Mouse (Mus musculus): ENCODE data around the gene Ghrl. TPM values are rescaled to one million over a fixed set of nuclear protein-coding genes. Genes with fewer than 3 reads are reported as not detected.

The Ghrl gene
- not detected for total RNA-seq (2021)
- polyA plus RNA-seq (2012; rRNA removed): 0.76 and 1.1 TPM in 2 replicates
- long read RNA-seq: 0 reads

- H3K4me3 ChIP-seq: no peak within 1 kb of the TSS
- no peak within 1 kb of the TSS for H3K9ac ChIP-seq (ENCODE audit: low read depth, low read length)
- no peak for DNase-seq
- no peaks in the 10 kb centered on the region for H3K27me3 ChIP-seq (ENCODE audit: control insufficient read depth, insufficient read depth, low read length)
- H3K79me2 ChIP-seq (replicated peaks; ENCODE audit: control insufficient read depth, insufficient read depth, low read length): no peaks in the 10 kb centered on the region
- H3K27ac ChIP-seq: no peak within 1 kb of the TSS
- 83% methylated on average over 3 of the region's 3 CpGs for WGBS
- no peaks in the 10 kb centered on the region for H3K4me1 ChIP-seq (ENCODE audit: control insufficient read depth, insufficient read depth, low read length)
- no peaks in the 10 kb centered on the region for H3K36me3 ChIP-seq (ENCODE audit: control insufficient read depth, insufficient read depth, low read length)
- intact Hi-C loops (cut with DNase I): no loop called here
- TF ChIP-seq EP300 (IDR thresholded peaks at IDR 0.05; ENCODE audit: insufficient read depth, low read depth, low read length) (no peak), CTCF (IDR thresholded peaks at IDR 0.05) (no peak), POLR2A (IDR thresholded peaks at IDR 0.05; ENCODE audit: insufficient read depth, low read depth, low read length) (no peak)
Observed at GRCm38 (mm10) chr6:113719878-113720277, at the start of gene Ghrl. Ghrl (minus strand) TSS chr6:113719880.

- intact Hi-C loops (cut with DNase I): loop anchor here (10.0 kb wide), 2 partner anchors 196 to 486 kb away; no protein-coding TSS in a partner anchor
- DNase-seq: no peak
- H3K27me3 ChIP-seq (ENCODE audit: control insufficient read depth, insufficient read depth, low read length): no peaks in the 10 kb centered on the region
- H3K36me3 ChIP-seq (ENCODE audit: control insufficient read depth, insufficient read depth, low read length): no peaks in the 10 kb centered on the region
- H3K4me3 ChIP-seq: no peak overlapping the region
- TF ChIP-seq POLR2A (IDR thresholded peaks at IDR 0.05; ENCODE audit: insufficient read depth, low read depth, low read length): no peak
- TF ChIP-seq CTCF (IDR thresholded peaks at IDR 0.05): no peak
- TF ChIP-seq EP300 (IDR thresholded peaks at IDR 0.05; ENCODE audit: insufficient read depth, low read depth, low read length): no peak
- H3K4me1 ChIP-seq (ENCODE audit: control insufficient read depth, insufficient read depth, low read length): no peaks in the 10 kb centered on the region
- no peak overlapping the region for H3K27ac ChIP-seq
- WGBS: 34% methylated on average over 11 of the region's 11 CpGs
- H3K9ac ChIP-seq (ENCODE audit: low read depth, low read length): no peak overlapping the region
- H3K79me2 ChIP-seq (replicated peaks; ENCODE audit: control insufficient read depth, insufficient read depth, low read length): no peaks in the 10 kb centered on the region
Observed at GRCm38 (mm10) chr6:113768804-113769203, 49.1 kb upstream of the Ghrl start.

GRCm38 (mm10) chr6:113761644-113762043, 42.0 kb upstream of the Ghrl start:
- no peak overlapping the region for H3K4me3 ChIP-seq
- intact Hi-C loops (cut with DNase I): loop anchor here (1.0 to 10.0 kb wide), 3 partner anchors 203 to 493 kb away; no protein-coding TSS in a partner anchor
- no peaks in the 10 kb centered on the region for H3K27me3 ChIP-seq (ENCODE audit: control insufficient read depth, insufficient read depth, low read length)
- peak; percentile 35 to 46 for DNase-seq
- no peaks in the 10 kb centered on the region for H3K4me1 ChIP-seq (ENCODE audit: control insufficient read depth, insufficient read depth, low read length)
- no peaks in the 10 kb centered on the region for H3K79me2 ChIP-seq (replicated peaks; ENCODE audit: control insufficient read depth, insufficient read depth, low read length)
- TF ChIP-seq EP300 (IDR thresholded peaks at IDR 0.05; ENCODE audit: insufficient read depth, low read depth, low read length): no peak
- TF ChIP-seq CTCF (IDR thresholded peaks at IDR 0.05): peak; percentile 91
- H3K9ac ChIP-seq (ENCODE audit: low read depth, low read length): no peak overlapping the region
- no peak overlapping the region for H3K27ac ChIP-seq
- 20% methylated on average over 7 of the region's 7 CpGs for WGBS
- H3K36me3 ChIP-seq (ENCODE audit: control insufficient read depth, insufficient read depth, low read length): no peaks in the 10 kb centered on the region

DNA sequence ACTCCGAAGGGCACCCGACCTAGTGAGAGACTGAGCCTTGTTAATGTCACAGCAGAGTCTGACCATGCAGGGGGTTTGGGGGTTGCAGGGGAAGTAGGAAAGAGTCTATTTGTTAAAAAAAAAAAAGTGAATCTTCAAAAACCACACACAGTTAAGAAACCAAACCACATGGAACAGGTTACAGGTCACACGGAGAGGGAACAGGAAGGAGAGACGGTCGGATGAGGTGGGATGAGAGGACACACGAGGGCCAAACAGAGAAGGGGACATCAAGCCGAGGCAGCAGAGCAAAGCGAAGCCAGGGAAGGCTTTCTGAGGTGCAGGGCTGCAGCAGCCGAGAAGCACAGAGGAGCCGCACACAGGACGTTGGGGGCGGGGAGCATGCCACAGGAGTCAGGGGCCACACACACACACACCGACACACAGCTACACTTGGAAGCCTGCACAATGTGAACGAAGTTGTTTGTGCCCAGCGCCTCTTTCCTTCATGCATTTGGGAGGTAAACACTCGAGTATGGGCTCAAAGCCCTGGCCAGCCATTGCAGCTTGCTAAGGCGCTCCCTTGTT, 29.5 kb upstream of the Ghrl start:
- intact Hi-C loops (cut with DNase I): no loop called here
- H3K4me1 ChIP-seq (ENCODE audit: control insufficient read depth, insufficient read depth, low read length): no peaks in the 10 kb centered on the region
- H3K36me3 ChIP-seq (ENCODE audit: control insufficient read depth, insufficient read depth, low read length): no peaks in the 10 kb centered on the region
- H3K27me3 ChIP-seq (ENCODE audit: control insufficient read depth, insufficient read depth, low read length): peaks cover 2% of the 10 kb centered on the region; the same call in 1 of the 2 replicates
- no peak overlapping the region for H3K9ac ChIP-seq (ENCODE audit: low read depth, low read length)
- TF ChIP-seq POLR2A (IDR thresholded peaks at IDR 0.05; ENCODE audit: insufficient read depth, low read depth, low read length) (no peak), CTCF (IDR thresholded peaks at IDR 0.05) (no peak), EP300 (IDR thresholded peaks at IDR 0.05; ENCODE audit: insufficient read depth, low read depth, low read length) (no peak)
- no peak for DNase-seq
- WGBS: 67% methylated on average over 17 of the region's 17 CpGs
- no peak overlapping the region for H3K27ac ChIP-seq
- H3K79me2 ChIP-seq (replicated peaks; ENCODE audit: control insufficient read depth, insufficient read depth, low read length): no peaks in the 10 kb centered on the region
- H3K4me3 ChIP-seq: no peak overlapping the region

DNA sequence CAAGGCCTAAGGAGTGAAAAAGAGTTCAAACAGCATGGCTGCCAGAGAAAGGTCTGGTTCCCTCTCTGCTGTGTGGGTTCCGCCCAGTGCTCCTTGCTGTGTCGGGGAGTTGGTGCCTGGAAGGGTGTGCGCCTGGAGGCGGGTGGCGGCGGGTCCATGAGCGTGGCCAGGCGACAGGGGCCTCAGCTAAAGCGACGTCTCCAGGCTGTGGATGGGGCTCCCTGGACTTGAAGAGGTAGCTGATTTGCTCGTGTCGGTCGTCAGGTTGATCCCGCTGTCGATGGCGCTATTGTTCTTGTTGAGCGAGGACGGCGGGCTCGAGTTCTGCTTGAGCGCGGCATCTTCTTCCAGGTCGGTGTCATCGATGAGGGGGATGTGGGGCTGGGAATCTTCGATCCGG, 28.7 kb upstream of the Ghrl start:
- DNase-seq: no peak
- Histone ChIP-seq H3K4me1 (ENCODE audit: control insufficient read depth, insufficient read depth, low read length) (no peaks in the 10 kb centered on the region), H3K9ac (ENCODE audit: low read depth, low read length) (peak overlapping the region; percentile 2; the same call in 1 of the 2 replicates), H3K27ac (no peak overlapping the region), H3K27me3 (ENCODE audit: control insufficient read depth, insufficient read depth, low read length) (peaks cover 2% of the 10 kb centered on the region; the same call in 1 of the 2 replicates), H3K36me3 (ENCODE audit: control insufficient read depth, insufficient read depth, low read length) (no peaks in the 10 kb centered on the region), H3K79me2 (replicated peaks; ENCODE audit: control insufficient read depth, insufficient read depth, low read length) (no peaks in the 10 kb centered on the region), H3K4me3 (no peak overlapping the region)
- intact Hi-C loops (cut with DNase I): no loop called here
- WGBS: 20% methylated on average over 26 of the region's 26 CpGs
- TF ChIP-seq POLR2A (IDR thresholded peaks at IDR 0.05; ENCODE audit: insufficient read depth, low read depth, low read length) (no peak), CTCF (IDR thresholded peaks at IDR 0.05) (no peak), EP300 (IDR thresholded peaks at IDR 0.05; ENCODE audit: insufficient read depth, low read depth, low read length) (no peak)

DNA sequence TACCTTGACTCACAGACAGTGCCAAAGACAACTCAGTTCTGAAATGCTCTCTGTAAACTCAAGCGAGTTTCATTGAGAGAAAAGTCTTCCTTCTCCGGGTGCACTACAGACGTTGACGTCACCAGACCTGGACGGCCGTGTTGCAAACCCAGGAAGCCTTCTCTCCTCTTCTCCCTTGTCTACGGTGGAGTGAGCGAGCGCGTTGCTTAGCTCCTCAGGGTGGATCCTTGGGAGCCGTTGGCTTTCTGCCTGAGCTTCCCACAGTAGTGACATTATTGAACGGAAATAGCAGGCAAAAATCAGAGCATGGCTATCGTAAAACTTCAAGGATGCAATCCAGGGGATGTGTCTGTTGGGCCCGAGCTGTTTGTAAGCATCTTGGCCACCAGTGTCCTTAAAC, 27.6 kb upstream of the Ghrl start:
- H3K9ac ChIP-seq (ENCODE audit: low read depth, low read length): no peak overlapping the region
- no peak overlapping the region for H3K27ac ChIP-seq
- H3K27me3 ChIP-seq (ENCODE audit: control insufficient read depth, insufficient read depth, low read length): peaks cover 2% of the 10 kb centered on the region; the same call in 1 of the 2 replicates
- H3K4me3 ChIP-seq: no peak overlapping the region
- intact Hi-C loops (cut with DNase I): no loop called here
- no peak for TF ChIP-seq CTCF (IDR thresholded peaks at IDR 0.05)
- TF ChIP-seq EP300 (IDR thresholded peaks at IDR 0.05; ENCODE audit: insufficient read depth, low read depth, low read length): no peak
- no peak for TF ChIP-seq POLR2A (IDR thresholded peaks at IDR 0.05; ENCODE audit: insufficient read depth, low read depth, low read length)
- no peaks in the 10 kb centered on the region for H3K79me2 ChIP-seq (replicated peaks; ENCODE audit: control insufficient read depth, insufficient read depth, low read length)
- H3K36me3 ChIP-seq (ENCODE audit: control insufficient read depth, insufficient read depth, low read length): no peaks in the 10 kb centered on the region
- WGBS: 65% methylated on average over 14 of the region's 14 CpGs
- H3K4me1 ChIP-seq (ENCODE audit: control insufficient read depth, insufficient read depth, low read length): no peaks in the 10 kb centered on the region
- DNase-seq: no peak
